Comparison of ENCODE assay signal across 16 mouse cellular contexts in the genomic region with DNA sequence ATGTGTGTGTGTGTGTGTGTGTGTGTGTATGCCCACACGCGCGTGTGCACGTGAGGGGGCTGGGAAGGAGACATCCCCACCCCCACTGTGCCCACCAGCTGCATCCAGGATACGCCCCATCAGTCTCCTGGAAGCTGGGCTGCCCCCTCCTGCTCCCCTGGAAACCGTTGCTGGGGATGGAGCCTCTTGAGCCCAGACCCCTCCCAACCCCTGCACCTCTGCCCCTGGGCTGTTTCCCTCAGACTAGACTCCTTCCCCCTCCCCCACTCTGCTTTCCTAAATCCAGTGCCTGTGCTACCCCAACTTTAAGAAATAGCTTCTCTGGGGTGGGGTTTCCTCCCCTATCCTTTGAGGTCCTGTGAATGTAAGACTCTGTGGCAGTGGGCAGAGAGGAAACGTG. TPM values are rescaled to one million over a fixed set of nuclear protein-coding genes. Genes with fewer than 3 reads are reported as not detected.
DNase-seq lines count a peak whose midpoint lies in the region; ATAC-seq and TF ChIP-seq lines count a peak whose summit lies in the region.
"Had no signal": no experiment of that assay in that cellular context is flagged by ENCODE, and none has a peak within 500 bp of the region (broad histone marks: within the 10 kb centered on the region; RNA-seq: fewer than 3 reads in every experiment).

No protein-coding gene starts in this region.

- H3K36me3 ChIP-seq in E14TG2a.4 (ENCODE audit: insufficient read depth, low read length), result no peaks in the 10 kb centered on the region
- H3K36me3 ChIP-seq in forebrain, postnatal 0 days (ENCODE audit: insufficient read depth), result no peaks in the 10 kb centered on the region
- peaks cover 9% of the 10 kb centered on the region; the same call in 1 of the 2 replicates for H3K36me3 ChIP-seq in midbrain, embryonic 13.5 days
- H3K36me3 ChIP-seq: embryonic facial prominence, embryonic 15.5 days had no signal

- no peak overlapping the region for H3K9ac ChIP-seq in forebrain, postnatal 0 days
- H3K9ac ChIP-seq in midbrain, embryonic 13.5 days (replicated peaks), result peak overlapping the region; percentile 88
- H3K9ac ChIP-seq: embryonic facial prominence, embryonic 15.5 days had no signal

- peak; percentile 35 for ATAC-seq in forebrain, postnatal 0 days
- peak; percentile 58 for ATAC-seq in midbrain, embryonic 13.5 days
- no peak for ATAC-seq in erythroid progenitor cell, adult 5-6 weeks (replicated peaks; ENCODE audit: low FRiP score, poor library complexity, severe bottlenecking)
- no peak for ATAC-seq in megakaryocyte-erythroid progenitor cell, adult 5-6 weeks (replicated peaks; ENCODE audit: low FRiP score, low TSS enrichment, poor library complexity, severe bottlenecking)
- ATAC-seq in cerebellum, adult (ENCODE audit: insufficient number of reproducible peaks, low FRiP score, low TSS enrichment), result no peak
- ATAC-seq: activated CD4-positive, CD25-positive, alpha-beta regulatory T cell, adult 4 months had no signal

- no peaks in the 10 kb centered on the region for H3K9me3 ChIP-seq in E14TG2a.4 (ENCODE audit: low read length)
- no peaks in the 10 kb centered on the region for H3K9me3 ChIP-seq in forebrain, postnatal 0 days (ENCODE audit: low read length)
- H3K9me3 ChIP-seq in midbrain, embryonic 13.5 days, result no peaks in the 10 kb centered on the region
- H3K9me3 ChIP-seq: embryonic facial prominence, embryonic 15.5 days had no signal

- H3K27me3 ChIP-seq in E14TG2a.4 (ENCODE audit: insufficient read depth, low read length), result peaks cover 86% of the 10 kb centered on the region
- H3K27me3 ChIP-seq in forebrain, postnatal 0 days (ENCODE audit: insufficient read depth, low read length), result no peaks in the 10 kb centered on the region
- H3K27me3 ChIP-seq in midbrain, embryonic 13.5 days, result peaks cover 2% of the 10 kb centered on the region; the same call in 1 of the 2 replicates

- TF ChIP-seq CTCF in E14TG2a.4 (conservative IDR thresholded peaks at IDR 0.05; ENCODE audit: low read length), result no peak
- TF ChIP-seq CTCF in brain, embryonic 14.5 days (IDR thresholded peaks at IDR 0.05; ENCODE audit: borderline replicate concordance, extremely low read depth, insufficient read depth, insufficient read length), result no peak
- TF ChIP-seq CTCF in forebrain, postnatal 0 days (IDR thresholded peaks at IDR 0.05; ENCODE audit: low read depth), result no peak

- no peak for TF ChIP-seq POLR2A in brain, embryonic 14.5 days (IDR thresholded peaks at IDR 0.05; ENCODE audit: borderline replicate concordance, extremely low read depth, insufficient read depth, insufficient read length, poor library complexity, severe bottlenecking)

- DNase-seq in brain, embryonic 14.5 days (ENCODE audit: low read depth), result peak; percentile 92
- DNase-seq in forebrain, postnatal 0 days, result peak; percentile 42
- no peak for DNase-seq in urinary bladder, postnatal 36 days (ENCODE audit: low spot score in 2 of 2)
- DNase-seq: gastrocnemius, adult 2 months; heart, postnatal 14 days; kidney, postnatal 14 days; lung, adult 2 months; right cerebral cortex, postnatal 4 days had no signal

- peak overlapping the region; percentile 27; the same call in 1 of the 2 replicates for H3K4me3 ChIP-seq in E14TG2a.4 (replicated peaks; ENCODE audit: low read length)
- H3K4me3 ChIP-seq in forebrain, postnatal 0 days (ENCODE audit: low read depth, low read length), result no peak overlapping the region
- peak overlapping the region; percentile 77 for H3K4me3 ChIP-seq in midbrain, embryonic 13.5 days (replicated peaks)
- H3K4me3 ChIP-seq: embryonic facial prominence, embryonic 15.5 days; gastrocnemius, adult 2 months had no signal

- H3K27ac ChIP-seq in forebrain, postnatal 0 days (ENCODE audit: low read depth, low read length), result peak overlapping the region; percentile 62
- H3K27ac ChIP-seq in midbrain, embryonic 13.5 days, result peak overlapping the region; percentile 90
- H3K27ac ChIP-seq: embryonic facial prominence, embryonic 15.5 days; gastrocnemius, adult 2 months had no signal

- peaks cover 63% of the 10 kb centered on the region for H3K4me1 ChIP-seq in E14TG2a.4 (replicated peaks; ENCODE audit: low read depth, low read length)
- peaks cover 7% of the 10 kb centered on the region; the same call in 1 of the 2 replicates for H3K4me1 ChIP-seq in forebrain, postnatal 0 days (ENCODE audit: insufficient read depth)
- H3K4me1 ChIP-seq in midbrain, embryonic 13.5 days (replicated peaks), result peaks cover 71% of the 10 kb centered on the region

- peak overlapping the region; percentile 97 for H3K4me2 ChIP-seq in forebrain, postnatal 0 days (ENCODE audit: low read depth)
- peak overlapping the region; percentile 93 for H3K4me2 ChIP-seq in midbrain, embryonic 13.5 days (replicated peaks)
- H3K4me2 ChIP-seq: embryonic facial prominence, embryonic 15.5 days had no signal

- 7% methylated on average over 7 of the region's 7 CpGs for WGBS in forebrain, postnatal 0 days
- WGBS in midbrain, embryonic 13.5 days, result under 1% methylated on average over 7 of the region's 7 CpGs

RNA-seq across cellular contexts. Expression of gene 3110082J24Rik, which starts 1.3 kb away (rescaled TPM):
- 2.9 and 4.3 TPM in 2 replicates for polyA plus RNA-seq in brain, embryonic 14.5 days (2012; rRNA removed)
- total RNA-seq in forebrain, postnatal 0 days (2014; rRNA removed), result 1.0 and 2.0 TPM in 2 replicates
- 2.0 and 2.5 TPM in 2 replicates for polyA plus RNA-seq in forebrain, postnatal 0 days (2015; fragmentation: Nextera tagmentation; extraction: Ambion mirVana)
- 7.6 and 9.9 TPM in 2 replicates for polyA plus RNA-seq in midbrain, embryonic 13.5 days (2015; fragmentation: Nextera tagmentation; extraction: Ambion mirVana)
- not detected in 2 replicates for total RNA-seq in erythroid progenitor cell, adult 5-6 weeks (2015; ENCODE audit: low replicate concordance)
- not detected in 2 replicates for total RNA-seq in erythroid progenitor cell, adult 5-6 weeks (2017; ENCODE audit: low replicate concordance)
- total RNA-seq in megakaryocyte-erythroid progenitor cell, adult 5-6 weeks (2014; fragmentation: Nextera tagmentation), result not detected in 2 replicates
- total RNA-seq in megakaryocyte-erythroid progenitor cell, adult 5-6 weeks (2017), result not detected in 2 replicates
- total RNA-seq: gastrocnemius, adult 2 months; heart, postnatal 14 days had no signal
- polyA plus RNA-seq: activated CD4-positive, CD25-positive, alpha-beta regulatory T cell, adult 4 months; embryonic facial prominence, embryonic 15.5 days; lung, adult 2 months; testis, adult 2 months had no signal

RNA-seq across cellular contexts. Expression of gene Garem2, which starts 2.2 kb away (rescaled TPM):
- 33.4 and 36.6 TPM in 2 replicates for polyA plus RNA-seq in brain, embryonic 14.5 days (2012; rRNA removed)
- total RNA-seq in forebrain, postnatal 0 days (2014; rRNA removed), result 10.4 and 10.5 TPM in 2 replicates
- polyA plus RNA-seq in forebrain, postnatal 0 days (2015; fragmentation: Nextera tagmentation; extraction: Ambion mirVana), result 5.5 and 7.2 TPM in 2 replicates
- polyA plus RNA-seq in midbrain, embryonic 13.5 days (2015; fragmentation: Nextera tagmentation; extraction: Ambion mirVana), result 13.5 and 20.6 TPM in 2 replicates
- not detected in 2 replicates for total RNA-seq in erythroid progenitor cell, adult 5-6 weeks (2015; ENCODE audit: low replicate concordance)
- not detected in 2 replicates for total RNA-seq in erythroid progenitor cell, adult 5-6 weeks (2017; ENCODE audit: low replicate concordance)
- not detected in 2 replicates for total RNA-seq in megakaryocyte-erythroid progenitor cell, adult 5-6 weeks (2014; fragmentation: Nextera tagmentation)
- 0.47 TPM in 1 of 2 replicates, not detected in the other for total RNA-seq in megakaryocyte-erythroid progenitor cell, adult 5-6 weeks (2017)
- total RNA-seq: gastrocnemius, adult 2 months had no signal
- polyA plus RNA-seq: activated CD4-positive, CD25-positive, alpha-beta regulatory T cell, adult 4 months had no signal

RNA-seq across cellular contexts. Expression of gene Tyms, which starts 33.8 kb away (rescaled TPM):
- 43.0 and 72.7 TPM in 2 replicates for polyA plus RNA-seq in brain, embryonic 14.5 days (2012; rRNA removed)
- 12.3 and 14.3 TPM in 2 replicates for total RNA-seq in forebrain, postnatal 0 days (2014; rRNA removed)
- polyA plus RNA-seq in forebrain, postnatal 0 days (2015; fragmentation: Nextera tagmentation; extraction: Ambion mirVana), result 26.8 and 34.1 TPM in 2 replicates
- 98.4 and 99.3 TPM in 2 replicates for polyA plus RNA-seq in midbrain, embryonic 13.5 days (2015; fragmentation: Nextera tagmentation; extraction: Ambion mirVana)
- total RNA-seq in erythroid progenitor cell, adult 5-6 weeks (2015; ENCODE audit: low replicate concordance), result 145 and 220 TPM in 2 replicates
- total RNA-seq in erythroid progenitor cell, adult 5-6 weeks (2017; ENCODE audit: low replicate concordance), result 159 and 170 TPM in 2 replicates
- 86.1 and 88.4 TPM in 2 replicates for total RNA-seq in megakaryocyte-erythroid progenitor cell, adult 5-6 weeks (2014; fragmentation: Nextera tagmentation)
- 124 and 172 TPM in 2 replicates for total RNA-seq in megakaryocyte-erythroid progenitor cell, adult 5-6 weeks (2017)

RNA-seq across cellular contexts. Expression of gene Hadha, which starts 47.8 kb away (rescaled TPM):
- 58.8 and 67.3 TPM in 2 replicates for polyA plus RNA-seq in brain, embryonic 14.5 days (2012; rRNA removed)
- total RNA-seq in forebrain, postnatal 0 days (2014; rRNA removed), result 50.3 and 57.9 TPM in 2 replicates
- 45.9 and 56.1 TPM in 2 replicates for polyA plus RNA-seq in forebrain, postnatal 0 days (2015; fragmentation: Nextera tagmentation; extraction: Ambion mirVana)
- 72.2 and 73.2 TPM in 2 replicates for polyA plus RNA-seq in midbrain, embryonic 13.5 days (2015; fragmentation: Nextera tagmentation; extraction: Ambion mirVana)
- 40.7 and 46.1 TPM in 2 replicates for total RNA-seq in erythroid progenitor cell, adult 5-6 weeks (2015; ENCODE audit: low replicate concordance)
- 166 and 215 TPM in 2 replicates for total RNA-seq in erythroid progenitor cell, adult 5-6 weeks (2017; ENCODE audit: low replicate concordance)
- total RNA-seq in megakaryocyte-erythroid progenitor cell, adult 5-6 weeks (2014; fragmentation: Nextera tagmentation), result 116 and 125 TPM in 2 replicates
- total RNA-seq in megakaryocyte-erythroid progenitor cell, adult 5-6 weeks (2017), result 157 TPM in 2 replicates

RNA-seq across cellular contexts. Expression of gene Hadhb, which starts 47.9 kb away (rescaled TPM):
- polyA plus RNA-seq in brain, embryonic 14.5 days (2012; rRNA removed), result 37.6 and 47.5 TPM in 2 replicates
- 54.4 and 59.3 TPM in 2 replicates for total RNA-seq in forebrain, postnatal 0 days (2014; rRNA removed)
- 43.2 and 46.2 TPM in 2 replicates for polyA plus RNA-seq in forebrain, postnatal 0 days (2015; fragmentation: Nextera tagmentation; extraction: Ambion mirVana)
- polyA plus RNA-seq in midbrain, embryonic 13.5 days (2015; fragmentation: Nextera tagmentation; extraction: Ambion mirVana), result 61.1 and 62.4 TPM in 2 replicates
- total RNA-seq in erythroid progenitor cell, adult 5-6 weeks (2015; ENCODE audit: low replicate concordance), result 49.9 and 56.9 TPM in 2 replicates
- 34.8 and 61.0 TPM in 2 replicates for total RNA-seq in erythroid progenitor cell, adult 5-6 weeks (2017; ENCODE audit: low replicate concordance)
- total RNA-seq in megakaryocyte-erythroid progenitor cell, adult 5-6 weeks (2014; fragmentation: Nextera tagmentation), result 85.5 and 94.8 TPM in 2 replicates
- 65.4 and 79.4 TPM in 2 replicates for total RNA-seq in megakaryocyte-erythroid progenitor cell, adult 5-6 weeks (2017)

Comparison
In these comparisons a context has a peak if more than half of its experiments do, and no peak if none do; other contexts are left out.
1. DNase-seq: peak in brain, embryonic 14.5 days (single experiment) and forebrain, postnatal 0 days (single experiment); none in urinary bladder, postnatal 36 days (0 of 2).
2. ATAC-seq: peak in forebrain, postnatal 0 days (single experiment) and midbrain, embryonic 13.5 days (single experiment); none in erythroid progenitor cell, adult 5-6 weeks (single experiment), megakaryocyte-erythroid progenitor cell, adult 5-6 weeks (single experiment) and cerebellum, adult (single experiment).